Mouse (Mus musculus) fibroblast of lung, adult 2 months (primary cell): Measurements from ENCODE around the gene Vrk1.

Experiments used
- DNase-seq: peaks from one replicate; pipeline ENCODE4 v3.0.0-alpha.2; 2011; ENCODE audit warnings: low read depth

Vrk1 gene

DNA sequence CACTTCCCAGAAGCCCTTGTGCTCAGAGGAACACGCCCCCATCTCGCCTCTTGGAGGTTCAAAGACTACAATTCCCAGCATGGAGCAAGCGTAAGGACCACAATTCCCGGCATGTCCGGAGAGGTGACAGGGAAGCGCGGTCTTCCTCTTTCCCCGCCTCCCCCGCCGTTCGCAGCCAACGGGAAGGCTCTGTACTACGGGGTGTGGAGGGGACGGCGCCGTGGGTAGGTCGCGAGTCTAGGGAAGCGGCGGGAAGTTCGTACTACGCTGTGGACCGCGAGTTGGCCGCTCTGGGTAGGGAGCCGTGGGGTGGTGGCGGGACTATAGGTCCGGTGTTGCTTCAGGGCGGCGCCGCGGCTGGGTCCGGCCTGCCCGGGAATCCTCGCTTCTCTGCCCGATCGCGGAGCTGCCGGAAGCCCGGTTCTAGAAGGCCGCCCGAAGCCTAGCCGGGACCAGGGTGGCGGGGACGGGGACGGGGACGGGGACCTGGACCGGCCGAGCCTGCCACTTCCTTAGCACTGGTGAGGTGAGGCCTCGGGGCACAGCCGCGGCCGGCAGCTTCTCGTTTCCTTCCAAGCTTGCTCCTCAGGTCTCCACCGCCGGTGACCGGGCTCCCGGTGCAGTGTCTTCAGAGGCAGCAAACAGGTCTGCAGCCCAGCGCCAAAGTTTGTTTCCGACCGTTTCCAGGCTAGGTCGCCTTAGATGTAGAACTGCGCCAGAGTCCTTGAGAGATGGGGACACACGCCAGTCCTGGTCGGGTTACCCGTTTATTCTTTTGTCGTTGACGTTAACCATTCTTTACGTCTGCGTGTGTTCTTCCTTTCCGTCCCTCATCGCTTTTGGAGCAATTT lies at the start of gene Vrk1:
Gene Vrk1 (plus strand): TSS at position 164 of the 851 bp plus-strand sequence.
- DNase-seq, result peak; percentile 95

DNA sequence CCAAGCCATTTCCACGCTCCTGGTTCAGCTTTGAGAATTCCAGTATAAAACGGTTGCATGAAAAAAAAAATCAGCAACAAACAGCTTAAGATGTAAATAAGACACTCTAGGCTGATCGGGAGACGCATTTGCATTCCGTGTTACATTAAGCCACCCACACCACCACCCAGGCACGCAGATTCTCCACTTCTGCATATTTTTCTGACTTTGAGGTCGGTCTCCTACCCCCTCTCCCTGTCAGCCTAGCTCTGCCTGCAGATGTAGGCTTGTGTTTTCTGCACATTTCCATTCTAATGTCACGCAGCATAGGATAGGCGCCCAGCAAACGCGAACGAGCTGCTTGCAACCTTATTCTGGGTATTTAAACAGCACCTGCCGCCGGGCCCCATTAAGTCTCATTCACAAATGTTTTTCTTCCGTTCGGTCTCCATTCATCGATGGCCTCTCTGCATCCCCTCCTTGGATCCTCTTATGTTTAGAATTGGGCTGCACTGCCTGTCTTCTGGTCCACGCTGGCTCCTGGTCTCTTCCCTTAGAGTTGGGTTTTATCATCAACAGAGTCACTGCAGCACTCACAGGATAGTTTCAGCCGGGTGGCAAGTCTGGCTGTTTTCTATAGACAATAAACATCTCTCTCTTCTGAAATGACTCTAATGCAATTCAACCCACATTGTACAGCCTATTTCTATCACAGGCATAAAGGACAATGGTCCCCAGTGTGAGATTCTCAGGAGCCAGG lies 49.3 kb upstream of the Vrk1 start:
- no peak for DNase-seq

DNA sequence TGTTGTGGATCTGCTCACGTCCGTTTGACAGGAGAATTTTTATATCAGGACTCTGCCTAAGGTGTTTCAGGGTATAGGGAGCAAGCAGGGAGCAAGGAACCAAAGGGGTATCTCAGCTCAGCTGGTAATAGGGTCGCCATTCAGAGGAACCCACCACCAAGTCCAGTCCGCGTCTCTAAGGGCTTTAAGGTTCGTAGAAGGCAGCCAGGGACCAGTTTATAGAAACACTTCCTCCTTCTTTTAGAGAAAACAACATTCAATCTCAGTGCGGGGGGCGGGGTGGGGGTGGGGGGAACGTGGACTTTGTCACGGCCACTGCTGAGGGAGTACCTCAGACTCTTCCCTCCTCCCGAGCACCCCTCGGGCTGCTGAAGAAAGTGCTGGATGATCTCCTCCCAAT lies 48.4 kb upstream of the Vrk1 start:
- no peak for DNase-seq

DNA sequence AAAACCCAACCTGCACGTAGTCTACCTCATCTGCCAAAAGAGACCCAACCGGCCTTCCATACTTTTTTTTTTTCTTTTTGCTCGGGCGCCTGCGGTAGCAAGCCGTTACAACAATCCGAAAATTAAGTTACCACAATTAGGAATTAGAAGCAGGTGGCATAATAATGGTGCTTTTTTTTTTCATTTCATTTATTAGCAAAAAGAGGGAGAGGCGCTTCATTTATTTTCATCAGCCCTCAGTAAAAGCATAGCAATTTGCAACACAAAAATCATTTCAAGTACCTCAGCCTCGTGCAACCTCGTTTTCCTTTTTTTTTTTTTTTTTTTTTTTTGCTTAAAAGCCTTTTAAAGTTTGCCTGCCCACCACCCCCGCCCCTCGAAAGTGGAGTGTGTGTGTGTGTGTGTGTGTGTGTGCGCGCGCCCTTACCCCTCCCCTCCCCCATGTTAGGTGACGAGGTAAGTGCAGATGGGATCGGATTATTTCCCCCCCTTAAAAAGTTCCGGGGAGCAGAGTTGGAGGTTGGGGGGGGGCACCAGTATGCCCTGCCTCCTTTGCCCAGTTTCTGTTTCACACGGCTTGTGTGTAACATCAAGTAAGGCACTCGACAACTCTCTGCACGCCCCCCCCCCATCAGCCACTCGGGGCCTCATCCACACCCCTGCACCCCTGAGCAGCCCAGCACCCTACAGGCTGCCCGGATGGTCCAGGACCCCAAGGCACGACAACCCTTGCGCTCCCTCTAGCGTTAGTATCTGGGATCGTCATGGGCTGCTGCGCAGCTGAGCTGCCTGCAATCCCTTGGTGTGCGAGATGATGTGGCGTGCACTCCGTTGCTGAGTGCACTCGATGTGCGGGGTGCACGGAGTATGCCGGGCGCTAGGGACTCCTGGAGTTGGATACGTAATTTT lies 47.7 kb upstream of the Vrk1 start:
- peak; percentile 40 for DNase-seq

DNA sequence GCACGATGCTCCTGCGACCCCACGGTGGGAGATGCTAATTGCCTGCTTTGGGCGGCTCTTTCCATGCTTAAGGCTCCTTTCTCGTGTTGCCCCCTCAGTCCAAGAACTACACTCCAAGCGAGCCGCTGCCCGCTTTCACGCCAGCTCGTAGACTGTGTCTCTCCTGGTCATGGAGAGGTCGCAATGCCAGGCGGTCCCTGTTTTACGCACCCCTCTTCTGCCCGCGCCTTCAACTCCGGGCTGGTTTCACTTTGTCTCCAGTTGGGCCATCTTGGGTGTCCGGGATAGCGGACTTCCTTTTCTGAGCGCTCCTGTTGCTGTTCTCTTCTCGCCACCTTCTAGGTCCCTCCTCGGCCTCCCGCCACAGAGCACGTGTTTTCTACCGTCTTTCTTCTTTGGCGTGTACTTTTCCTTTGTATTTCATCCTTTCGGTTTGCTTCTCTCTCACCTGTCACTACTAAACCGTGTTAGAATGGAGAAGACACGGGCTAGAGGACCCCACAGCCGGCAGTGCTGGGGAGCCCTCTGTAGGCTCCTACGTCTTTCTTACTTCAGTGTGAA lies 46.9 kb upstream of the Vrk1 start:
- DNase-seq, result no peak

DNA sequence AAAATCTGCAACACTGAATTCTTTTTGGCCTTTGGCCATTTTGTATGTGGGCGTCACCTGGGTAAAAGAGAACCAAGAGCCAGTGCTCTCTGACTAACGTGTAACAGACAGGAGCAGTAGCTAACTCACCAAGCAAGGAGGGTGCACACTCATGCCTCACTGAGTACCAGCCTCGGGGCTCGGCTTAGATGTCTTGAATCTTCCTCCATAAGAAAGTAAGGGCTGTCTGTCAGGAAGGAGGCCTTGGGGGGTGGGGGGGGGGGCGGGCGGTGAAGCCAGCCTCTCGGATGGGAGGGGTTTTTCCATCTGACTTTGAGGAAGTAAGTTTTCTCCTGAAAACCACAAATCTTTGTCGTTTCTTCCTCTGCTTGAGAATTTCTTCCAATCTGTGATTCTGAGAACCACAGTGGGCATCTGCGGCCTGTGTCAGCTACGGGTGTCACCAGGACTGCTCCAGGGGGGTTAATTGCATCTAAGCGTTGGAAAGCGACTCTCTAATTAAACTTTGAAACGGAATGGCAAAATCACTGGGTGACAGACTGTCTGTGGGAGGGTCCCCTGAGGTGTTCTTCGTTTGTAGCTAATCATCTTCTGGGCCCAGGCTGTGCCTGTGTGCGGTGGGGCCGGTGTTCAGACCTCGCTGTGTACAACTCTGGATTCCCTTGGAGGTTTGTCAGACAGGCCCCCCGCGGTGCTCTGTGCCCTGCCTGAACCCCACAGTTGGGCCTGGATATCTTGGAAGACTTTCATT lies 43.0 kb upstream of the Vrk1 start:
- no peak for DNase-seq

DNA sequence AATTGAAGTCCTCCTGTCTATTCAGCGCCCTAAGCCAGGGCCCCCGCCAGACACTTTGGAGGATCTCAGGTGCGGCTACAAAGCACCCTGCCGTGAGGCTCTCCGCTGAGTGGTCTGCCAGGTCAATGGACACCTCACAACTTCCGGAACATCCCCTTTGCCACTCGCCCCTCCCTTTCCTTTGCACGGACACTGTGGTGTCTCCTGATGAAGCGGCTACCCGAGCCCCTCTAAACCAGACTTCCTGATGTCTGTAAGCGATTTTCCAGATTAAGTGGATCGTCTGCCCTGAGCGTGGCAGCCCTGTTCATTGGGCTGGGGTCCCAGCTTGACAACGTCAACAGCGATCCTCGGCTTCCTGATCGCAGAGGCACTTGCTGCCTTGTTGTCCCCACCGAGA lies 42.2 kb upstream of the Vrk1 start:
- DNase-seq, result no peak

DNA sequence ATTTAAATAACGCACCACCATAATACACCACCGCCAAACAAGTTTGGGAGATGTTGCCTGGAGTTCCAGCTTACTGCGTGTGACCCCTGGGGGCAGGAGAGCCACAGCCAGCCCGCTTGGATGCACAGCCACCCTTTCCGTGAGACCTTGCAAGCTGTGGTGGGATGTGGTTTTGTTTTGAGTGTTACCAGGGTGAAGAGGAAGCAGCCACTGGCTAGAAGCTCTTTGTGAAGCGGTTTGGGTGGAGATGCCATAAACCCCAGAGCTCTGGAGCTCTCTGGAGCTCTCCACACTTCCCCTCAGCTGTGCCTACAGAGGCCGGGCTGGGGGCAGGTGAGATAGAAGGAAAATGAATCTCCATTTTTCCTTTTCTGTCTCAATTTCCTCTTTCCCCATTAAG lies 38.8 kb upstream of the Vrk1 start:
- DNase-seq, result no peak

DNA sequence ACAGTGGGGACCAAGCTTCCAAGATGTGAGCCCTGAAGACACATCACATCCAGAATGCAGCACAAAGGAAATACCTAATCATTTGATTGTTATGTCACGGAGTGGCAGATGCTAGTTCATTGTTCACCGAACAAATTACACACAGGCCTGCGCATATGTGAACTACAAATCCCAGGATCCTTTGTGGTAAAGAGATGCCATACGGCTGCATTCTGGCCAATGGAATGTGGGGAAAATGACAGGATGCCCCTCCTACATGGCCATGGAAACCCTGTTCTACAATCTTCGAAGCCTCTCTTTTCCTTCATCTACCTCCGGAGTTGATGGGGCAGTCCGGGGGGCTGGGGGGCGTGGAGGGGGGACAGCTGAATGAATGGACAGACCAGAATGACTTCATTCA lies 37.4 kb upstream of the Vrk1 start:
- DNase-seq, result no peak

DNA sequence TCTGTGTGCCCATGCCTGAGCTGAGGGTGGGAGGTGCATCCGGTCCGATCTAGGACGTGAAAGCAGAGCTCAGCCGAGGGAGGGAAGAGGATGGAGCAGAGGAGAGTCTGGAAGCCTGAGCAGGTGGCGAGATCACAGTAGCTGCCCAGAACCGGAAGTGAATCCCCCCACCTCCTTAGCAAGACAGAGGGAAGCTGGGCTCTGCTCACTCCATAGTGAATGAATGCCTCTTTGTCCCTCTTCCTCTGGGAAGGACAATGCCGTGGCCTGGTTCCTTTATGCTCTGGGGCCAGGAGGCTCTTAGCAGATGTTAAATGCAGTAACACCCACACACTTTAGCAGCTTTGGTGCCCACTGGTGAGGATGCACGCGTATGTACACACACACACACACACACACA lies 36.3 kb upstream of the Vrk1 start:
- no peak for DNase-seq

DNA sequence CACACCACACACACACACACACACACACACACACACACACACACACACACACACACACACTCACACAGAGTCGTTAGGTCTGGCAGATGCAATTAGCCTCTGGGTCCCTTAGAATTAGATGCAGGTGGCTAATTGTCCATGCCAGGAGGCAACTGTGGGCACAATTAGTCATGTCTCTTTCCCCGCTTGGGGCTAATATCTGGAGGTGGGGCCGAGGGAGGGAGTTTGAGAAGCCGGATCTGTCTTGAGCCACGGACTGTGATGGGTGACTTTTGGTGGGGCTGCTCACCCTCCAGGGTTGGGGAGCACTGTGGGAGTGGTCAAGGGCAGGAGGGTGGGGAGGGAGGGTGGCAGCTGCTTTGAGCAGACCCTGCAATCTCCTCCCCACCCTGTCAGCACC lies 35.9 kb upstream of the Vrk1 start:
- no peak for DNase-seq

DNA sequence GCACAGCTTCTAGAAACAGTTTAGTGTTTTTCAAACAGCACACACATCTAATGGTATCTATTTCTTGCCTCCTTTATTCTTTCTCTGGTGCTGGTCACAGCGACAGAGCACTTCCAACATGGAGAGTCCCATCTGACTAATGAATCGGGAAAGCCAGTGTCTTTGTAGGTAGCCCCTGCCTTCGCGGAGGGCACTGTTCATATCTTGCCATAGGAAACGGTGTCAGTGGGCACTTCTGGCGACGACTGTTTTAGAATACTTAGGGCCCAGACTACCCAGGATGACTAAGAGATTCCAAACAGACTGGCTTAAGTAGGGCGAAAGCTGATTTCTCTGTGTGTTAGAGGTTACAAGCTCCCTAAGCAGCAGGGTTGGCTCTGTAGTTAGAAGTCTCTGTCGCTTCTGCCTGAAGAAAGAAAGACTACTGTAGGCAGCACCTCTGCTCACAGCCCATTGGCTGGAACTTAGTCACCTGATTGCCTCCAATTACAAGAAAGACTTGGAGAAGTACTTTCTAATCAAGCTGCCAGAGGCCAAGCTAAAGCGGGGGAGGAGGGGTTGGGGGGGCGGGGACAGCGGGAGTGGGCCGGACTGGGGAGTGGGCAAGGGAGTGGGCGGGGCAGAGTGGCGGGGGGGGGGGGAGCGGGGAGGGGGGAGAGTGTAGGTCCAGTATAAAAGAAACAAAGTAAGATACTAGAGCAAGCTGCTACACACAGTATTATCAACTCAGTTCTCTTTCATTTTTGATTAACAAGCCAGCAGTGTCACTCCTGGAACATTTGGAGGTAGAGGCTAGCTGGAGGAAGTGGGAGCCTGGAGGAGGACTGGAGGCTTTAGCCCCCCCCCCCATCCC lies 28.7 kb upstream of the Vrk1 start:
- DNase-seq, result peak; percentile 5

DNA sequence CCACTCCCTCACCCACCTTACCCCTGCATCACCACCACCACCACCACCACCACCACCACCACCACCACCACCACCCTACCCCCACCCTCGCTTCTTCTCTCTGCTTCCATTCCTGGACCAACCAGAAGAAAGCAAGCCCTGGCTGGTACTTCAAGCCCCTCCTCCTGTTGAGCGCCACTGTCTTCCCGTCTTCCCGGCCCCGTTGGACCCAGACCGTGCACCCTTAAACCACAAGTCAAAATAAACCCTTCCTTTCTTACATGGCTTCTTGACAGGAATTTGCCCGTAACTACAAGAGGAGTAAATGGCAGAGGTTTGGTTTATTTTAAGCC lies 28.1 kb upstream of the Vrk1 start:
- DNase-seq, result no peak

DNA sequence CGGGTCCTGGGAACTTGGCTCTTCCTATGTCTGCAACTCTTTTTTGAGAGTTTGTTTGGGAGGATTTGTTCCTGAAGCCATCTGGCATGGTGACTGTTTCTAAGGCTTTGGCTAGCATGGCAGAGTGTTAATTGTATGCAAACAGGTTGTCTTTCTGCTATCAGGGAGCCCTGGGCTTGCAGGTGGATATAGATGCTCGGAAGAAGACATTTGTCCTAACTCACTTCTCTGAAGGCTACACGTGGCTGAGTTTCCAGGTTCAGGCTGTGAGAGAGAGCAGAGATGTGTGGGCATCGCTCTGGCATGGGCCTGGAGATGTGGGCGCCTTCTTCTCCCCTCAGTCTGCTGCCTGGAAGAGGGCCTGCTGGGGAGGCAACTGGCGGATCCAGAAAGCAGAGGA lies 27.4 kb upstream of the Vrk1 start:
- no peak for DNase-seq

DNA sequence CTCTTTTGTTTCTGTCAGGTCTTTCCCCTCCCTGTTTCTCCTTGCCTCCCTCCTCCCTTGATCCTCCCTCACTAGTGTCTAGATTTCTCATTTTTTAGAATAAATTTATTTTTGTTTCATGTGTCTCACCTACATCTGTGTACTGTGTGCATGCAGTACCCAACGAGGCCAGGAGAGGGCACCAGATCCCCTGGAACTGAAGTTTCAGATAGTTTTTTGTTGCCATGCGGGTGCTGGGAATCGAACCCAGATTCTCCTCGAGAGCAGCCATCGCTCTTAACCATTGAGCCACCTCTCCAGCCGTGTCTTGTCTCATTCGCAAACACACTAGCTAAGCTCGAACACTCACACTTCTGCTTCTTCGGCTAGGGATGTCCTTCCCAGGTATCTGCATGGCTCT lies 26.5 kb upstream of the Vrk1 start:
- no peak for DNase-seq

DNA sequence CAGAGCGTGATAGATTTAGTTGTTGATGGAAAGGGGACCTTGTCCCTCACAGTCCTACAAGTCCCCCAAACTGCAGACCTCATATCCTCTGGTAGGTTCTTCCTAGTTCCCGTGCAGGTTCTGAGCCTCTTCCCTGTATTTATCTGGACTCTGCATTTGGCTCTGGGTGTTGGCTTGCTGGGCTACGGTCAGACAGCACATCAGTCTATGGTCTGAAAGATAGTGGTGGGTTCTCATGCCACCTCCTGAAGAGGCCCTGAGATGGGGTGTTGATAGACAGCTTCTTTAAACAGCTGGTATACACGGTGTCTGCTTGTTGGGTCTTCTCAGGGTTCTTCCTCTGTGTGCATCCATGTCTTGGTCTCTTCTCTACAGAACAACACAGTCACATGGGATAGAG lies 21.6 kb upstream of the Vrk1 start:
- DNase-seq, result no peak

DNA sequence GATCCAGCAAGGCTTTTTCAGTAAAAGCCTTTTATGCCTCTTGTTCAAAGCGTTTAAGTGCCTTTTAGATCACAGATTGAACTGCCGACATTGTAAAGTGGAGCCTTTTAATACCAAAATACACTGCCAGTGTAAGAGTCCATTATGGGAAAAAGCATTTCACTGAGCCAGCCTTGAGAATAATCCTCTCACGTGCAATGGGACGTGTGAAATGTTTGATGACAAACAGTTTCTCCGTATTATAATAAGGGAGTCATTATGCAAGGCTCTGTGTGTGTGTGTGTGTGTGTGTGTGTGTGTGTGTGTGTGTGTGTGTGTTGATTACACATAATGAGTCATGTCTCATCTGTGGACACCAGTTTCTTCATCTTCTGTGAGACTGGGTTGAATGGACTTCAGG lies 17.3 kb upstream of the Vrk1 start:
- DNase-seq, result no peak

DNA sequence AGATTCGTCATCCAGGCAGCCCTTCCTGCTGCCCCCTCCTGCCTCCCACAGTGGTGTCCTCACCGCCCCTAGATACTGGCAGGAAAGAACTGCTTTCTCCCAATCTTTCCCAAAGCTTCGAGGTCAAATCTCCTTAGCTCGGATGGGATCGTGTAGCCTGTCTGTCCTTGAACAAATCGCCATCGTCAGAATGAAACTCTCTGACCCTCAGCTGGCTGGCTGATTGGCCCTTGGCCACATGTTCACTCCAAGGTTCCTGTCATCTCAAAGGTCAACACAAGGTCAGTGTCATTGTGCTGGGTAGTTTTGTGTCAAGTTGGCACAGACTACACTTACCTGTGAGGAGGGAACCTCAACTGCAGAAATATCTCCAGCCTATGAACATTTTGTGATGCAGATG lies 16.7 kb upstream of the Vrk1 start:
- DNase-seq, result no peak

DNA sequence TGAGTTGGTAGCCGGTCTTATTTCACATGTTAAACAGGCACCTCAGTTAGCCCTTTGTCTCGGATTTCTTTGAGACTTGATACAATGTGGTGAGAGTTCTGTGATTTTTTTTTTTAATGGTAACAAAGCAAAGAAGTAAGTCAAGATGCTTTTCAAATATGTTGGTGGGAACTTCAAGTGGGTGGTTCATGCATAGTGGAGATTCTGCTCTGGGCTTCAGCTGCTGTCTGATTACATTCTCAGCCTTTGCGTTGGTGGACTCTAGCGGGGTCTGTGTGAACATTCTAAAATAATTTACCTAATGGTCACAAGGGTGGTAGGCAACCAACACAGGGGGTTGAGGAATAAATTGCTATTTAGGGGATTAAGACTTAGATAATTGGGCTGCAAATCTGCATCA lies 14.1 kb upstream of the Vrk1 start:
- DNase-seq, result no peak

DNA sequence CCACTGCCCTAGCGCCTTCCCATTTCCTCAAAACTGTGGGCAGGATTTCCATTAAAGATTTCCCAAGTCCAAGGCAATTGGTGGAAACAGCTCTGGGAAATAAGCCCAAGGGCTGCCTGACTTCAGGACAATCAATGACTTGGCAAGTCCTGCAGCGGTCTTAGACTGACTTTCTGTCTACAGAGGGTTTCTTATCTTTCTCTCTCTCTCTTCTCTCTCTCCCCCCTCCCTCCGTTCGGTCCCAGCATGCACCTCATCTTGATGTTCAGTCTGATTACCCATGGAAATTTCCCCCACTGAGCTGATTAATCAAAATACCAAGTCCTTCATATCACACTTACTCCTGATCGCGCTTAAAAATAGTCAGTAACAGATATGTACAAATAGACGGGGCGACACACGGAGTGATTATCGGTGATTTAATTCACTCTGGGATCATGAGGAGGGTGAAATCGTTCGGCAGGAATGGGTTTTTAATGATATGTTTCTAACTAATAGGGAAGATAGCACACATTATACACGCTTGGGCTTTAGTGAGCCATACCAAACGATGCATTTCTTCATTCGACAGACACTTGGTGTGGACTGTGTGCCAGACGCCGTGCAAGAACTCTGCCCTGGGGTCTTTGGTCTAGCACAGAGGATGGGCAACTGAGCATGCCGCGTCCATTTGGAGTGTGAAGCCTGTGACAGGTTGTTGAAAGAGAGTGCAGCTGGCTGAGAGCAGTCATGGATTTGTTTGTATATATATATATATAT lies 12.8 kb upstream of the Vrk1 start:
- DNase-seq, result no peak
